Mouse (Mus musculus): ENCODE data around the gene Ccdc187. TPM values are rescaled to one million over a fixed set of nuclear protein-coding genes. Genes with fewer than 3 reads are reported as not detected.

Ccdc187 gene
- polyA plus RNA-seq, 1 experiment from 2014 or later = 0.06 TPM

DNA sequence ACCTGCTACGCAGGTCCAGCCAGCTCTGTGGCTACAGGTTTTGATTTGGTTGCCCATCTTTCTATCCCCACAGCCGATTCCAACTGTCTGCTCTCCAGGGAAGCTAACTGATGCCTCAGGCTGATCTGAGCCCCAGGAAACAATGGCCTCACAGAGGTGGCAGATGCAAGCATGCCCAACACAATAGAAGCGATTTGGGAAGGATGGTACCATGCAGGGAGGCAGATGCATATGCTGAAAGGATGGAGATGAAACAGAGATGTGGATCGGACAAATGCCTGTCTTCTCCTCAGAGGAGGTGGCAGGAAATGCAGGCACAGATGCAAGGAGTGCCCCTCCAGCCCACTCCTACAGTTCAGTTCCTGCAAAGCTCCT is 4.5 kb upstream of the Ccdc187 start:
- Histone ChIP-seq H3K9ac (peak overlapping the region; percentile 57), H3K27ac (replicated peaks) (peak overlapping the region; percentile 84), H3K4me1 (replicated peaks) (peaks cover 51% of the 10 kb centered on the region), H3K27me3 (peaks cover 3% of the 10 kb centered on the region; the same call in 1 of the 2 replicates), H3K4me3 (no peak overlapping the region), H3K36me3 (no peaks in the 10 kb centered on the region), H3K4me2 (peak overlapping the region; percentile 34), H3K9me3 (no peaks in the 10 kb centered on the region)
- WGBS = 3% methylated on average over 4 of the region's 4 CpGs
- peak; percentile 53 for ATAC-seq (ENCODE audit: low read depth)

GRCm38 (mm10) chr2:26298208-26298855 is 4.0 kb upstream of the Ccdc187 start:
- ATAC-seq (ENCODE audit: low read depth) = peak; percentile 76
- H3K27me3 ChIP-seq = peaks cover 7% of the 10 kb centered on the region; the same call in 1 of the 2 replicates
- peak overlapping the region; percentile 57 for H3K9ac ChIP-seq
- H3K36me3 ChIP-seq = no peaks in the 10 kb centered on the region
- peak overlapping the region; percentile 84 for H3K27ac ChIP-seq (replicated peaks)
- H3K4me2 ChIP-seq = peak overlapping the region; percentile 34
- no peak overlapping the region for H3K4me3 ChIP-seq
- H3K4me1 ChIP-seq (replicated peaks) = peaks cover 51% of the 10 kb centered on the region
- 1% methylated on average over 10 of the region's 10 CpGs for WGBS
- no peaks in the 10 kb centered on the region for H3K9me3 ChIP-seq

DNA sequence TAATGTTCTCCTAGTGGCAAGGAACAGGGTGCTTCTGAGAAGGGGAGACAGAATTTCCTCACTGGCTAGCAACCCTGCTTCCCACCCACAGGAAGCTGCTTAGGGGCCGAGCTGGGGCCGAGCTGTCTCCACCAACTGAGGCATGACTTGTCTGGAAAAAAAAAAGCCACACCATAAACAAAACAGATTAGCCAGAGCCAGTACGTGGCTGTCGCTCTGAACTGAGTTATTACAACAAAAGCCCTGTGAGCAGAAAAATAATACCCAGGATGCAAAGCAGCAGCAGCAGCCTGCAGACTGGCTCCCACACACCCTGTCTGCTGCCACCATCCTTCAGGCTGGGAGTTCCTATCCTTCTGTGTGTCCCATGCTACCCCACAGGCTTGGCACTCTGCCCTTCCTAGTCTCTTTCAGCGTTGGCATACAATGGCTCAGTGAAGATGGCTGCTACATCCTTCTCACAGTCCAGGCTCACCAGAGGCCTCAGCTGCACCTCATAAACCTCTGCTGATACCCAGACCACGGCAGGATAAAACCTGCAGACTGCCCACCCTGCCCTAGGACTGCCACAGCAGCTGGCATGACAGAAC is 2.3 kb upstream of the Ccdc187 start:
- Histone ChIP-seq H3K27ac (replicated peaks) (peak overlapping the region; percentile 78), H3K9ac (0 out of 2 replicates have a peak overlapping the region, but pooled peaks have one; percentile 52), H3K4me3 (no peak overlapping the region), H3K4me2 (no peak overlapping the region; the same call in 1 of the 2 replicates), H3K9me3 (no peaks in the 10 kb centered on the region), H3K36me3 (no peaks in the 10 kb centered on the region), H3K4me1 (replicated peaks) (peaks cover 51% of the 10 kb centered on the region), H3K27me3 (peaks cover 7% of the 10 kb centered on the region; the same call in 1 of the 2 replicates)
- 16% methylated on average over 6 of the region's 6 CpGs for WGBS
- ATAC-seq (ENCODE audit: low read depth) = peak; percentile 10; the same call in 1 of the 2 replicates

GRCm38 (mm10) chr2:26290133-26290532 is 4.2 kb downstream of the Ccdc187 start:
- no peaks in the 10 kb centered on the region for H3K9me3 ChIP-seq
- H3K27ac ChIP-seq (replicated peaks) = no peak overlapping the region
- 87% methylated on average over 5 of the region's 5 CpGs for WGBS
- peaks cover 7% of the 10 kb centered on the region; the same call in 1 of the 2 replicates for H3K27me3 ChIP-seq
- peaks cover 11% of the 10 kb centered on the region for H3K4me1 ChIP-seq (replicated peaks)
- H3K36me3 ChIP-seq = no peaks in the 10 kb centered on the region
- no peak overlapping the region for H3K9ac ChIP-seq
- H3K4me3 ChIP-seq = no peak overlapping the region
- no peak for ATAC-seq (ENCODE audit: low read depth)
- no peak overlapping the region for H3K4me2 ChIP-seq

DNA sequence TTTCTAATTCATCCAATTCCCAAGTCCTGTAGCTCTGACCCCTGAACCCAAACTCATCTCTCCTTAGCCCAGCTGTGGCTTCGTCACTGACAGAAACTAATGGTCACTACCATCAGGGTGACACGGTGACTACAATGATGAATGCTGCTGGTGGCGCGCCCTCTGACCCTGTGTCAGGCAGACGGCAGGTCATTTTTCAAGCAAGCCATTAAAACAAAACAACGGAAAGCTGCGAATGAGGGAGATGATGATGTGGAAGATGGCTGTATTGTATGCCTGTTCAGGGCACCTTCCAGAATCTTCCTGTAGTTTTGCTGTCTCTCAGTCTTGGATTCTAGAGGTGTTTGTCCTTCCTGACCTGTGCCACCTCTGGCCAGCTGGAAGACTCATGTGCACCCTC is 8.0 kb downstream of the Ccdc187 start:
- Histone ChIP-seq H3K4me2 (no peak overlapping the region), H3K36me3 (no peaks in the 10 kb centered on the region), H3K27ac (replicated peaks) (no peak overlapping the region), H3K4me3 (no peak overlapping the region), H3K27me3 (no peaks in the 10 kb centered on the region), H3K9me3 (no peaks in the 10 kb centered on the region), H3K9ac (no peak overlapping the region), H3K4me1 (replicated peaks) (peaks cover 11% of the 10 kb centered on the region)
- peak; percentile 60; the same call in 1 of the 2 replicates for ATAC-seq (ENCODE audit: low read depth)
- WGBS = 38% methylated on average over 7 of the region's 7 CpGs

DNA sequence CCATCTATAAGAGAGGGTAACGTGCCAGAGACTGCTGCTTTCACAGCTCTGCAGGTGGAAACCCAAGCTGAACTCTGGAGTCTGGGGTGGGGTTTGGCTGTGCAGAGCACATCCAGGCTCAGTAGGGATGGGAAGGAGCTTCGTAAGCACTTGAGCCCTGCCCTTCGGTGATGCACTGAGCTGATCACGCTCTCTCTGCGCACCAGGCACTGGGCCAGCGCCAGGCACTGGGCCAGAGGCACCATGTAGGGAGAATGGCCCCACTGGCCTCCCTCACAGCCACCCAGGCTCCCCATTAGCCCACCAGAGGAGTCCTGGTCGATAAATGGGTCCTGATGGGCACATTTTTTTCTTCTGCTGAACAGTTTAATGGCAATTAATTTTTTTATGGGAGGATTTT is 8.6 kb downstream of the Ccdc187 start:
- ATAC-seq (ENCODE audit: low read depth) = peak; percentile 90
- H3K36me3 ChIP-seq = no peaks in the 10 kb centered on the region
- WGBS = 39% methylated on average over 7 of the region's 7 CpGs
- no peak overlapping the region for H3K4me3 ChIP-seq
- peaks cover 11% of the 10 kb centered on the region for H3K4me1 ChIP-seq (replicated peaks)
- no peaks in the 10 kb centered on the region for H3K9me3 ChIP-seq
- no peaks in the 10 kb centered on the region; the same call in 1 of the 2 replicates for H3K27me3 ChIP-seq
- no peak overlapping the region for H3K4me2 ChIP-seq
- peak overlapping the region; percentile 47; the same call in 1 of the 2 replicates for H3K27ac ChIP-seq (replicated peaks)
- 0 out of 2 replicates have a peak overlapping the region, but pooled peaks have one; percentile 14 for H3K9ac ChIP-seq

GRCm38 (mm10) chr2:26280594-26280993 is 13.8 kb downstream of the Ccdc187 start:
- Histone ChIP-seq H3K4me3 (no peak overlapping the region), H3K4me1 (replicated peaks) (peaks cover 2% of the 10 kb centered on the region), H3K27me3 (peaks cover 4% of the 10 kb centered on the region; the same call in 1 of the 2 replicates), H3K36me3 (no peaks in the 10 kb centered on the region), H3K9me3 (no peaks in the 10 kb centered on the region), H3K27ac (replicated peaks) (no peak overlapping the region), H3K9ac (no peak overlapping the region), H3K4me2 (no peak overlapping the region)
- 80% methylated on average over 11 of the region's 11 CpGs for WGBS
- no peak for ATAC-seq (ENCODE audit: low read depth)

GRCm38 (mm10) chr2:26279712-26280111 is 14.6 kb downstream of the Ccdc187 start:
- Histone ChIP-seq H3K27me3 (peaks cover 4% of the 10 kb centered on the region; the same call in 1 of the 2 replicates), H3K27ac (replicated peaks) (no peak overlapping the region), H3K36me3 (no peaks in the 10 kb centered on the region), H3K4me3 (no peak overlapping the region), H3K4me1 (replicated peaks) (no peaks in the 10 kb centered on the region), H3K4me2 (no peak overlapping the region), H3K9ac (no peak overlapping the region), H3K9me3 (no peaks in the 10 kb centered on the region)
- ATAC-seq (ENCODE audit: low read depth) = no peak
- 77% methylated on average over 3 of the region's 3 CpGs for WGBS

DNA sequence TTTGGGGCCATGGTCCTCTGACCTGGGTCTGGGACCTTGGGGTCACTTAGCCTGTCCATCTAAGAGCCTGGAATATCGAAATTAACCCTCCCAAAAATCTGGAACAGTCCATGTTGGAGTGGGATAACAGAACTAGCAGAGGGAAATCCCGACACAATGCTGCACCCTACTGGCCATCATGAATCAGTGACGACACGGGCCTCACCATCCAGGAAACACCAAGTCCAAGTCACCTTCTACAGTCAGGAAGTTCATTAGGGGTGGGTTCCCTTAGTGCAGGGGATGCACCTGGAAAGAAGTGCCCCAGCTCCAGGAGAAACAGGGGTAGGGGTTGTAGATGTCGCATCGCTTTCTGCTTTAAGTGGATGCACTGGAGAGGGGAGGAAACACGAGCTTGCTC is 20.7 kb downstream of the Ccdc187 start:
- H3K9me3 ChIP-seq = no peaks in the 10 kb centered on the region
- no peak overlapping the region for H3K4me3 ChIP-seq
- 0 out of 2 replicates have a peak, but pooled peaks cover under 1% of the 10 kb centered on the region for H3K27me3 ChIP-seq
- no peak overlapping the region for H3K27ac ChIP-seq (replicated peaks)
- 20% methylated on average over 7 of the region's 7 CpGs for WGBS
- no peaks in the 10 kb centered on the region for H3K36me3 ChIP-seq
- no peak overlapping the region for H3K9ac ChIP-seq
- H3K4me2 ChIP-seq = no peak overlapping the region
- ATAC-seq (ENCODE audit: low read depth) = peak; percentile 65; the same call in 1 of the 2 replicates
- no peaks in the 10 kb centered on the region for H3K4me1 ChIP-seq (replicated peaks)

GRCm38 (mm10) chr2:26268216-26268615 is 26.1 kb downstream of the Ccdc187 start:
- no peaks in the 10 kb centered on the region for H3K9me3 ChIP-seq
- no peak overlapping the region for H3K9ac ChIP-seq
- H3K4me3 ChIP-seq = no peak overlapping the region
- no peaks in the 10 kb centered on the region for H3K4me1 ChIP-seq (replicated peaks)
- H3K27ac ChIP-seq (replicated peaks) = no peak overlapping the region
- no peak for ATAC-seq (ENCODE audit: low read depth)
- WGBS = 73% methylated on average over 3 of the region's 3 CpGs
- H3K27me3 ChIP-seq = 0 out of 2 replicates have a peak, but pooled peaks cover 5% of the 10 kb centered on the region
- H3K36me3 ChIP-seq = no peaks in the 10 kb centered on the region
- no peak overlapping the region for H3K4me2 ChIP-seq

DNA sequence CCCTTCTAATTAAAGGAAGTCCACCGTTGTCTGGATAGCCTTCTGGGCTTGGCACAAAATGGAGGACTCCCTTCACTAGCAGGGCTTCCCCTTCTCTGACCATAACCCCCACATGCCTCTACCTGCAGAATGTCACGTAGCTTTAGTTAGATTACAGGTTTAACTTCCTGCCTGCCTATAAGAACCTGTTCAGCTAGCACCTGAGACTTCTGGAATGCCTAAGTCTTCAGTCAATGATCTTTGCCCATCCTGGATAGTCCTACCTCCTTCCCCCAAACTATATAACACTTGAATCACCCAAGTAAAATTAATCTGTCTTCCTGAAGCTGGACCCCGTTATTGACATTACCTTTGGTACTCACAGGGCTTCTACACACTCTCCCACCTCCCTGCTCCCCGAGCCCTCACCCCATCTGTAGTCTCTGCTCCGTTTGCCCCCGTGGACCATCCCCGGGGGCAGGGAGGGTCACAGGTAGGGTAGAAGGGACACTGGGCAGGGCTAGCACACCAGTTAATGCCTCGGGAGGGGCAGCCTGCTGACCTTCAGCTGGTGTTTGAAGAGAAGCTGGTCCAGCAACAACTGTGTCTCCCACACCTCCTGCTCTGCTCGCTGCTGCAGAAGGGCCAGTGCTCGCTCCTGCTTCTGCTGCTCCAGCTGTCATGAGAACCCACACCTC is 28.2 kb downstream of the Ccdc187 start:
- no peaks in the 10 kb centered on the region for H3K36me3 ChIP-seq
- no peak overlapping the region for H3K4me2 ChIP-seq
- H3K4me3 ChIP-seq = no peak overlapping the region
- 81% methylated on average over 10 of the region's 10 CpGs for WGBS
- H3K9ac ChIP-seq = no peak overlapping the region
- no peak overlapping the region for H3K27ac ChIP-seq (replicated peaks)
- no peaks in the 10 kb centered on the region for H3K9me3 ChIP-seq
- H3K4me1 ChIP-seq (replicated peaks) = no peaks in the 10 kb centered on the region
- ATAC-seq (ENCODE audit: low read depth) = no peak
- 0 out of 2 replicates have a peak, but pooled peaks cover 5% of the 10 kb centered on the region for H3K27me3 ChIP-seq

GRCm38 (mm10) chr2:26265095-26265494 is 29.3 kb downstream of the Ccdc187 start:
- Histone ChIP-seq H3K27ac (replicated peaks) (no peak overlapping the region), H3K36me3 (no peaks in the 10 kb centered on the region), H3K9ac (no peak overlapping the region), H3K4me2 (no peak overlapping the region), H3K4me1 (replicated peaks) (no peaks in the 10 kb centered on the region), H3K4me3 (no peak overlapping the region), H3K9me3 (no peaks in the 10 kb centered on the region), H3K27me3 (0 out of 2 replicates have a peak, but pooled peaks cover 5% of the 10 kb centered on the region)
- ATAC-seq (ENCODE audit: low read depth) = no peak
- 72% methylated on average over 2 of the region's 2 CpGs for WGBS
